Mouse (Mus musculus) hindbrain, embryonic 11.5 days (tissue): ENCODE results near the gene Dock2. TPM values are rescaled to one million over a fixed set of nuclear protein-coding genes. Genes with fewer than 3 reads are reported as not detected.

ENCODE experiments used
- ATAC-seq: fragments of 200-750 bp; cut with Nextera tagmentation; 2 replicates; pipeline ENCODE4 v1.8.0; 2017; ENCODE audit warnings: mild to moderate bottlenecking, moderate TSS enrichment, moderate library complexity; ENCODE audit not compliant: low FRiP score
- DNase-seq: peaks from one replicate; pipeline ENCODE4 v3.0.0-alpha.2; 2015; ENCODE audit warnings: low spot score
- H3K27ac ChIP-seq: fragments of 300-500 bp; sonication (generic); 2 replicates; pipeline ENCODE4 v1.5.1; 2014; ENCODE audit warnings: mild to moderate bottlenecking, low read depth, low read length
- H3K27me3 ChIP-seq: fragments of 300-500 bp; sonication (generic); 2 replicates; pipeline ENCODE4 v1.6.1; 2014; ENCODE audit warnings: mild to moderate bottlenecking, low read length, moderate library complexity, mixed read lengths; ENCODE audit not compliant: control insufficient read depth, insufficient read depth
- H3K36me3 ChIP-seq: fragments of 300-500 bp; sonication (generic); 2 replicates; pipeline ENCODE4 v1.6.1; 2014; ENCODE audit warnings: mild to moderate bottlenecking, low read length, moderate library complexity, mixed read lengths; ENCODE audit not compliant: control insufficient read depth, insufficient read depth
- H3K4me1 ChIP-seq: fragments of 300-500 bp; sonication (generic); replicated peaks from 2 replicates; pipeline ENCODE4 v1.6.1; 2014; ENCODE audit warnings: low read length, mixed read lengths; ENCODE audit not compliant: control insufficient read depth, insufficient read depth
- H3K4me2 ChIP-seq: fragments of 300-500 bp; sonication (generic); replicated peaks from 2 replicates; pipeline ENCODE4 v1.6.1; 2014; ENCODE audit warnings: mild to moderate bottlenecking, low read depth, low read length
- H3K4me3 ChIP-seq: fragments of 300-500 bp; sonication (generic); 2 replicates; pipeline ENCODE4 v1.5.1; 2014; ENCODE audit warnings: low read depth, low read length
- H3K9ac ChIP-seq: fragments of 300-500 bp; sonication (generic); 2 replicates; pipeline ENCODE4 v1.6.1; 2014; ENCODE audit warnings: low read depth, low read length
- H3K9me3 ChIP-seq: fragments of 300-500 bp; sonication (generic); 2 replicates; pipeline ENCODE4 v1.6.1; 2016; ENCODE audit warnings: low read length; ENCODE audit not compliant: control insufficient read depth
- WGBS: fragments of 180-500 bp; shearing (Covaris S2); extraction: QIAGEN DNeasy Blood & Tissue Kit; methylation state at CpG from one replicate; pipeline ENCODE4 v1.1.7; 2014; 5-methylcytosine and 5-hydroxymethylcytosine counted together
- polyA plus RNA-seq: library from polyadenylated mRNA; unstranded; fragments of >200 nt; fragmentation: Nextera tagmentation; extraction: Ambion mirVana; gene quantifications from 2 replicates; pipeline ENCODE4 v1.2.1, GENCODE M21; 2014

Gene Dock2
- polyA plus RNA-seq, 1 experiment from 2014 or later: 0.77 TPM

DNA sequence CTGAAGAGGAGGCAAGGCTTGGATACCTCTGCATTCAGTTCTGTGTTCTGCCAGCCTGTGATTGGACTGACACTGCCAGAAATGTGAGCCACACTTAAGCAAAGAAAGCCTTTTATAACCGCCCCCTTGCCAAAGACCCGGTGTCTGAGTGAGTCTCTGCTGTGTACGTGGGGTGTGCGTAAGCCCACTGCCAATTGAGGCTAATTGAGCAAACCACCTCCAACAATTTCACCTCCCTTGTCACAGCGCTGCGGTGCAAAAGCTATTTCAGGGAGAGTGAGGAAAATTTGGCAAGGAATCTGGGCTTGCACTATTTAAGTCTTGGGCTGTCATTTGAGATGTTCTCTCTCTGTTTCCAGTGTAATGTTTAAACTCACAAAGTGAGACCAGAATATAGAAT is 362.6 kb downstream of the Dock2 start:
- Histone ChIP-seq H3K4me3 (no peak overlapping the region), H3K9ac (no peak overlapping the region), H3K4me2 (no peak overlapping the region), H3K27me3 (no peaks in the 10 kb centered on the region), H3K27ac (no peak overlapping the region), H3K36me3 (no peaks in the 10 kb centered on the region), H3K9me3 (no peaks in the 10 kb centered on the region), H3K4me1 (no peaks in the 10 kb centered on the region; the same call in 1 of the 2 replicates)
- 80% methylated on average over 6 of the region's 6 CpGs for WGBS
- no peak for DNase-seq
- ATAC-seq: no peak

DNA sequence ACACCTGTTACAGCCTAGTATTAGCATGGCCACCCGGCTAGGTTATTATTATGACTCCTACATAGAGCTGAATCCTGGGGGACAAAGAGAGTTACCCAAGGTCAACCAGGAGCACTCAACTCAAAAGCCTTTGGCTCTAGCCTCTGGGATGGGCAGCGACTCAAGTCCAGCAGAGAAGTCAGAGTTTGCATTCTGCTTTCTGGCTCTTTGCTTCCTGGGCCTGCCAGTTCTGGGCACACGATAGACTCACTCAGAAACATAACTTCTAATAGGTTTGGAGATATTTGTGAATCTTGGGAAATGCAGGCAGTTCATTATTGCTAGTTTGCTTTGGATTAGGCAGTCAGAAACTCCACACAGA is 367.1 kb downstream of the Dock2 start:
- 78% methylated on average over 3 of the region's 3 CpGs for WGBS

DNA sequence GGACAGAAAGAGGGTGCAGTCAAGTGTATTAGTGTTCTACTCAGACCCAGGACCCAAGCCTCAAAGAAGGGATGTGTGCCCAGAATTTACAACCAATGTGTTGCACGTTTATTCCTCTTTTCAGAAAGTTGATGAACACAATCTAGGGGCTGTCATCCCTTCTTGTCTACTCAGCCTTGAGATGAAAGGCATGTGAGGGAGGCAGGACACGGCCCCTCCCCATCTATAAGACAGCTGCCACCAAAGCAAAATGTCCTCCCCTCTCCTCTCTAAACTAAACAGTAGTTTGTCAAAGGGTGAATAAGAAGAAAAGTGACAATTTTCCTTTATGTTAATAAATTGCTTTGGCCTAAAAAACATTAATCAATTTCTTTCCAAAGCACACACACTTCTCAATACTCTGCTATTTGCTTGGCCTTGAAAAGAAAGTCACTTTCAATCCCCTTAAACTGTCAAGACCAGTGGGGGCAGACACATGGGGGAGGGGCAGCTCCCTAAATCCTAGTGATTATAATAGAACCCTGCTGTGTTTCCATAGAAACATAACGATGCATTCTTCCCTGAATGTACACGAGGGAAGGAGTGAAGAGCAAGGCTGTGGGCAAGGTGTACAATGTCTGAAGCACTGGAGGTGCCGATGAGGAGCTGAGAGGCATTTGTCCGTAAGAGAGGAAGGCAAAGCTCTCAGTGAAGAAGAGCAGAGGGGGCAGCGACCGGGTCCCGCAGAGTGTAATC is 367.6 kb downstream of the Dock2 start:
- Histone ChIP-seq H3K4me3 (no peak overlapping the region), H3K4me1 (no peaks in the 10 kb centered on the region; the same call in 1 of the 2 replicates), H3K4me2 (no peak overlapping the region), H3K9ac (no peak overlapping the region), H3K27me3 (no peaks in the 10 kb centered on the region), H3K36me3 (no peaks in the 10 kb centered on the region), H3K27ac (no peak overlapping the region), H3K9me3 (no peaks in the 10 kb centered on the region)
- 42% methylated on average over 9 of the region's 9 CpGs for WGBS
- DNase-seq: peak; percentile 32
- ATAC-seq: no peak

More for the DNA sequence above, 367.1 kb downstream of the Dock2 start:
- no peaks in the 10 kb centered on the region for H3K36me3 ChIP-seq
- H3K4me2 ChIP-seq: no peak overlapping the region
- no peaks in the 10 kb centered on the region for H3K9me3 ChIP-seq
- no peaks in the 10 kb centered on the region for H3K27me3 ChIP-seq
- no peak for ATAC-seq
- H3K27ac ChIP-seq: no peak overlapping the region
- no peak for DNase-seq
- H3K4me3 ChIP-seq: no peak overlapping the region
- no peak overlapping the region for H3K9ac ChIP-seq
- no peaks in the 10 kb centered on the region; the same call in 1 of the 2 replicates for H3K4me1 ChIP-seq

DNA sequence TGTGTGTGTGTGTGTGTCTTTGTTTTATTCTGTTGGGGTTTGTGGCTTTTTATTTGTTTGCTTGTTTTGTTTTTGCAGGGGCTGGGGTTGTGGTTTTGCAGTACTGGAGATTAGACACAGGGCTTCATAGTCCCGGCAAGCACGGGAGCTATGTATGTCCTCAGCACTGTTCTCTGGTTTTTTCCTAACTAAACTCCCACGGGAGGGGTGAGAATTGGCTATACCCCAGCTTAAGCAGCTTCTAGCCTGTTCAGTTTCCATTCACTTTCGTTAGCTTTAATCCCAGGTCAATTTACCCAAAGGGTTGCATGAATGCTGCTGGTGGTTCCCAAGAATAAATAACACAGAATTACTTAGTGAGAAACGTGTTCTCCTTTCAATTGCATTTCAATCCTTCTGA is 376.8 kb downstream of the Dock2 start:
- Histone ChIP-seq H3K36me3 (no peaks in the 10 kb centered on the region), H3K4me1 (no peaks in the 10 kb centered on the region), H3K9ac (no peak overlapping the region), H3K4me2 (no peak overlapping the region), H3K4me3 (no peak overlapping the region), H3K27ac (no peak overlapping the region), H3K27me3 (no peaks in the 10 kb centered on the region), H3K9me3 (no peaks in the 10 kb centered on the region)
- no peak for ATAC-seq
- 59% methylated on average over 5 of the region's 5 CpGs for WGBS
- no peak for DNase-seq

DNA sequence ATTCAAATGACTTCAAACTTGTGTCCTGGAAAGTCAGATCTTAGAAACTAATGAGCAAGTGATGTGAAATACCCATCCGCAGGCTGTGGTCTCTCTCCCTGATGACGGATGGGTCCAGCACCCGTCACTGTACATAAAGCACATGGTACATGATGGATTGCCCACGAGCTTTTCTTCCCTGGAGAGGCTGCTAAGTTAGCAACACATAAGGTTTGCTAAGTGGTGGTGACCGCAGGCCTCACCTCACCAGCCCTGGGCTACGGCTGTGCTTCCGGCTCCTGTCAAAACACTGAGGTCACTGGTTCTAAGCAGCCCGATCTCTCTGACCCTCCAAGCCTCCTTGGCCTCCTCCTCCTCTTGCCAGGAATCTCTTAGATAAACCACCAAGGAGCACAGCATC is 377.4 kb downstream of the Dock2 start:
- ATAC-seq: peak; percentile 45; the same call in 1 of the 2 replicates
- H3K27ac ChIP-seq: no peak overlapping the region

DNA sequence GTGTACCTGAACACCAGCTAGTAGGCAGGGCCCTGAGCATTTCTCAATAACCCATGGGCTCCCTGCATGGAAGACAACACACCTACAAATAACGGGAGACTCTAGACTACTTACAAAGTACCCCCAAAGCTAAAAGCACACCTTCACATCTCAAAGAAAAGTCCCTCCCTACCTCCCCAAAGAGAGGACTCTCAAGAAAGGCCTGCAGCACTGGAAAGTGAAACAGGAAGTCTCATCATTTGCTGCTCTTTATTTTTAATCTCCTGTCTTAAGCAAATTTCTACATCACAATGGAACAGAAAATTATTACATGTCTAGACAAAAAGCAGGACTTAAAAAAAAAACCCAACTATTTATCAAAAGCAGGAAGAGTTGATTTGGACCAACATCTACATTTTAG is 378.4 kb downstream of the Dock2 start:
- no peaks in the 10 kb centered on the region for H3K27me3 ChIP-seq
- WGBS: 96% methylated on average over 1 of the region's 1 CpGs
- no peaks in the 10 kb centered on the region for H3K9me3 ChIP-seq
- no peaks in the 10 kb centered on the region for H3K4me1 ChIP-seq
- no peak overlapping the region for H3K9ac ChIP-seq
- H3K4me3 ChIP-seq: no peak overlapping the region
- ATAC-seq (no peak), DNase-seq (no peak)
- no peaks in the 10 kb centered on the region for H3K36me3 ChIP-seq
- H3K4me2 ChIP-seq: no peak overlapping the region
- no peak overlapping the region for H3K27ac ChIP-seq

More for the DNA sequence above, 377.4 kb downstream of the Dock2 start:
- Histone ChIP-seq H3K36me3 (no peaks in the 10 kb centered on the region), H3K9ac (no peak overlapping the region), H3K4me2 (no peak overlapping the region), H3K9me3 (no peaks in the 10 kb centered on the region), H3K4me1 (no peaks in the 10 kb centered on the region), H3K4me3 (no peak overlapping the region), H3K27me3 (no peaks in the 10 kb centered on the region)
- DNase-seq: peak; percentile 16
- 42% methylated on average over 8 of the region's 8 CpGs for WGBS

DNA sequence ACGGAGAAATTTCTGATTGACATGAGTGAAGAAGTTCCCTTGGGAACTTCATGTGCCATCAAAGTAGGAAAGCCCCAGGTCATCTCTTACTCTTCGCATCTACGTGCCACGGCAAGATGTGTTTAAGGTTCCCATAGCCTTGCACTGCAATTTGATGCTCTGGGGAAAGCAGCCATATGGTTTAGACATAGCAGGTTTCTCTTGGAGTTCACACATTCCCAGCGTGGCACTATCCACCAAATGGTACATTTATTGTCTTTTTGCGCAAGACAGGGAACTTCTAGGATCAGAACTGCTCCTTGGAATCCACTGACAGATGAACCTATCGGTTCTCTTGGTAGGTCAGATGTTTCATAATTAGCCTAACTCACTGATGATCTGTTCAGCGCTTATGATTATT is 382.3 kb downstream of the Dock2 start:
- Histone ChIP-seq H3K9me3 (no peaks in the 10 kb centered on the region), H3K4me3 (no peak overlapping the region), H3K4me2 (no peak overlapping the region), H3K36me3 (no peaks in the 10 kb centered on the region), H3K4me1 (no peaks in the 10 kb centered on the region), H3K27ac (no peak overlapping the region), H3K27me3 (no peaks in the 10 kb centered on the region), H3K9ac (no peak overlapping the region)
- ATAC-seq (no peak), DNase-seq (no peak)
- WGBS: 90% methylated on average over 8 of the region's 8 CpGs

DNA sequence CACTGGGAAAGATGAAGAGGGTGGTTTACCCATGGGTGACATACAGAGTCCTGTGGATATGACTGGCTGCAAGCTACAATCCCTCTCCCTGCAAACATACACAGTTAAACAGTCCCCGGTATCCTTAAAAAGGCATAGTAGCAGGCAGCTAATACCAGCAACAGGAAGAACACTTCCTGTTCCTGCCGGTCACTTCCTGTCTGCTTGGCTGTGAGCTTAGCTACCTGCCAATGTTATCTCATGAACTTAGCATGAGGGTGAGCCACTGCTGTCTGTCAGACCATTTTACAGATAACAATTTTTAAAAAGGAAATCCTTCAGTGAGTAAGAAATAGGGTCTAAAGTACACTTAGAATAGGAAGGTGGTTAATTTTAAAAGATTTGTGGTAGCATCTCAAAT is 385.1 kb downstream of the Dock2 start:
- Histone ChIP-seq H3K4me3 (no peak overlapping the region), H3K9ac (no peak overlapping the region), H3K4me1 (no peaks in the 10 kb centered on the region), H3K9me3 (no peaks in the 10 kb centered on the region), H3K36me3 (no peaks in the 10 kb centered on the region), H3K27me3 (no peaks in the 10 kb centered on the region), H3K4me2 (no peak overlapping the region), H3K27ac (no peak overlapping the region)
- DNase-seq: no peak
- ATAC-seq: no peak
- 86% methylated on average over 2 of the region's 2 CpGs for WGBS

DNA sequence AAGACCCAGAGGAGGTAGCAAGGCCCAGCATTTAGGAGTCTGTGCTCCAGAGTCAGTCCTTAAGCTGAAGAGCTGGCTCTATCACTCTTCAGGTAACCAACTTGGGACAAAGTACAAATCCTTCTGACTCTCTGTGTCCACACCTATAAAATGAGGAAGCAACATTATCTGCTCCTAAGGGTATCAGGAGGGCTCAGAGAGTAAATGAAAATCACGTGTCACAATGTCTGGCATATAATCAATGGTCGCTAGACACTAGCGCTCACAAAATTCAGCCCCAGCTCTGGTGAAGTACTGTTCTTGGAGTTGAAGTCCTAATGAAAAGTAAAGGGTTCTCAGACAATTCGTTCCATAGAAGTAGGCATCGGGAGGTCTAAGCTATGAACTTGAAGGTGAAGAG is 386.0 kb downstream of the Dock2 start:
- DNase-seq: no peak
- H3K9ac ChIP-seq: no peak overlapping the region
- 91% methylated on average over 5 of the region's 5 CpGs for WGBS

More for the DNA sequence above, 386.0 kb downstream of the Dock2 start:
- H3K4me3 ChIP-seq: no peak overlapping the region
- H3K36me3 ChIP-seq: no peaks in the 10 kb centered on the region
- no peaks in the 10 kb centered on the region for H3K4me1 ChIP-seq
- H3K9me3 ChIP-seq: no peaks in the 10 kb centered on the region
- no peak overlapping the region for H3K27ac ChIP-seq
- H3K27me3 ChIP-seq: no peaks in the 10 kb centered on the region
- ATAC-seq: no peak
- no peak overlapping the region for H3K4me2 ChIP-seq
